Mouse (Mus musculus): ENCODE measurements around the gene Gm20388. TPM values are rescaled to one million over a fixed set of nuclear protein-coding genes. Genes with fewer than 3 reads are reported as not detected.

The Gm20388 gene
- polyA plus RNA-seq, 1 experiment from 2014 or later, result not detected

GRCm38 (mm10) chr8:120307103-120307502, 396.5 kb downstream of the Gm20388 start:
- Histone ChIP-seq H3K9ac (ENCODE audit: low read length) (0 out of 2 replicates have a peak overlapping the region, but pooled peaks have one; percentile 25), H3K4me3 (ENCODE audit: low read depth, low read length) (no peak overlapping the region), H3K4me1 (ENCODE audit: control insufficient read depth, insufficient read depth, low read length) (peaks cover 57% of the 10 kb centered on the region), H3K36me3 (ENCODE audit: control insufficient read depth, insufficient read depth, low read length) (no peaks in the 10 kb centered on the region), H3K27ac (ENCODE audit: low read depth, low read length) (peak overlapping the region; percentile 54), H3K9me3 (ENCODE audit: control insufficient read depth, low read length) (no peaks in the 10 kb centered on the region), H3K4me2 (no peak overlapping the region), H3K27me3 (ENCODE audit: control insufficient read depth, insufficient read depth, low read length) (peaks cover 5% of the 10 kb centered on the region; the same call in 1 of the 2 replicates)
- 2% methylated on average over 16 of the region's 16 CpGs for WGBS
- DNase-seq (ENCODE audit: low spot score, missing footprints) (peak; percentile 93), ATAC-seq (ENCODE audit: low FRiP score) (peak; percentile 34)

- no peak overlapping the region for H3K4me3 ChIP-seq (ENCODE audit: low read depth, low read length)
Observed at GRCm38 (mm10) chr8:120307528-120307927, 396.9 kb downstream of the Gm20388 start.

GRCm38 (mm10) chr8:120308131-120308530, 397.5 kb downstream of the Gm20388 start:
- H3K9me3 ChIP-seq (ENCODE audit: control insufficient read depth, low read length), result no peaks in the 10 kb centered on the region
- 38% methylated on average over 8 of the region's 8 CpGs for WGBS
- peaks cover 54% of the 10 kb centered on the region for H3K4me1 ChIP-seq (ENCODE audit: control insufficient read depth, insufficient read depth, low read length)
- no peak overlapping the region for H3K9ac ChIP-seq (ENCODE audit: low read length)
- H3K27me3 ChIP-seq (ENCODE audit: control insufficient read depth, insufficient read depth, low read length), result peaks cover 5% of the 10 kb centered on the region; the same call in 1 of the 2 replicates
- ATAC-seq (ENCODE audit: low FRiP score) (no peak), DNase-seq (ENCODE audit: low spot score, missing footprints) (no peak)
- no peak overlapping the region for H3K4me3 ChIP-seq (ENCODE audit: low read depth, low read length)
- H3K36me3 ChIP-seq (ENCODE audit: control insufficient read depth, insufficient read depth, low read length), result no peaks in the 10 kb centered on the region
- H3K4me2 ChIP-seq, result no peak overlapping the region
- peak overlapping the region; percentile 84 for H3K27ac ChIP-seq (ENCODE audit: low read depth, low read length)

More at GRCm38 (mm10) chr8:120307528-120307927, 396.9 kb downstream of the Gm20388 start:
- WGBS, result 48% methylated on average over 11 of the region's 11 CpGs
- Histone ChIP-seq H3K9ac (ENCODE audit: low read length) (0 out of 2 replicates have a peak overlapping the region, but pooled peaks have one; percentile 25), H3K4me2 (no peak overlapping the region), H3K27me3 (ENCODE audit: control insufficient read depth, insufficient read depth, low read length) (peaks cover 5% of the 10 kb centered on the region; the same call in 1 of the 2 replicates), H3K9me3 (ENCODE audit: control insufficient read depth, low read length) (no peaks in the 10 kb centered on the region), H3K4me1 (ENCODE audit: control insufficient read depth, insufficient read depth, low read length) (peaks cover 57% of the 10 kb centered on the region), H3K27ac (ENCODE audit: low read depth, low read length) (peak overlapping the region; percentile 54), H3K36me3 (ENCODE audit: control insufficient read depth, insufficient read depth, low read length) (no peaks in the 10 kb centered on the region)
- ATAC-seq (ENCODE audit: low FRiP score), result peak; percentile 10; the same call in 1 of the 2 replicates
- no peak for DNase-seq (ENCODE audit: low spot score, missing footprints)

- Histone ChIP-seq H3K27ac (ENCODE audit: low read depth, low read length) (peak overlapping the region; percentile 84), H3K9me3 (ENCODE audit: control insufficient read depth, low read length) (no peaks in the 10 kb centered on the region), H3K9ac (ENCODE audit: low read length) (peak overlapping the region; percentile 12; the same call in 1 of the 2 replicates), H3K27me3 (ENCODE audit: control insufficient read depth, insufficient read depth, low read length) (peaks cover 5% of the 10 kb centered on the region; the same call in 1 of the 2 replicates), H3K4me2 (no peak overlapping the region), H3K36me3 (ENCODE audit: control insufficient read depth, insufficient read depth, low read length) (no peaks in the 10 kb centered on the region), H3K4me3 (ENCODE audit: low read depth, low read length) (no peak overlapping the region), H3K4me1 (ENCODE audit: control insufficient read depth, insufficient read depth, low read length) (peaks cover 51% of the 10 kb centered on the region)
- DNase-seq (ENCODE audit: low spot score, missing footprints), result no peak
- no peak for ATAC-seq (ENCODE audit: low FRiP score)
- 49% methylated on average over 9 of the region's 9 CpGs for WGBS
Observed at GRCm38 (mm10) chr8:120308553-120308952, 397.9 kb downstream of the Gm20388 start.

- Histone ChIP-seq H3K27ac (ENCODE audit: low read depth, low read length) (peak overlapping the region; percentile 84), H3K9me3 (ENCODE audit: control insufficient read depth, low read length) (no peaks in the 10 kb centered on the region), H3K9ac (ENCODE audit: low read length) (no peak overlapping the region; the same call in 1 of the 2 replicates), H3K4me2 (no peak overlapping the region), H3K27me3 (ENCODE audit: control insufficient read depth, insufficient read depth, low read length) (peaks cover 5% of the 10 kb centered on the region; the same call in 1 of the 2 replicates), H3K4me3 (ENCODE audit: low read depth, low read length) (no peak overlapping the region), H3K4me1 (ENCODE audit: control insufficient read depth, insufficient read depth, low read length) (peaks cover 43% of the 10 kb centered on the region), H3K36me3 (ENCODE audit: control insufficient read depth, insufficient read depth, low read length) (no peaks in the 10 kb centered on the region)
- 23% methylated on average over 18 of the region's 18 CpGs for WGBS
- ATAC-seq (ENCODE audit: low FRiP score) (peak; percentile 86), DNase-seq (ENCODE audit: low spot score, missing footprints) (peak; percentile 96)
Observed at GRCm38 (mm10) chr8:120309326-120309725, 398.7 kb downstream of the Gm20388 start.

- 75% methylated on average over 5 of the region's 5 CpGs for WGBS
- Histone ChIP-seq H3K27me3 (ENCODE audit: control insufficient read depth, insufficient read depth, low read length) (peaks cover 5% of the 10 kb centered on the region; the same call in 1 of the 2 replicates), H3K27ac (ENCODE audit: low read depth, low read length) (peak overlapping the region; percentile 84), H3K36me3 (ENCODE audit: control insufficient read depth, insufficient read depth, low read length) (no peaks in the 10 kb centered on the region), H3K9ac (ENCODE audit: low read length) (no peak overlapping the region), H3K9me3 (ENCODE audit: control insufficient read depth, low read length) (no peaks in the 10 kb centered on the region), H3K4me1 (ENCODE audit: control insufficient read depth, insufficient read depth, low read length) (peaks cover 38% of the 10 kb centered on the region), H3K4me2 (no peak overlapping the region), H3K4me3 (ENCODE audit: low read depth, low read length) (no peak overlapping the region)
- DNase-seq (ENCODE audit: low spot score, missing footprints) (no peak), ATAC-seq (ENCODE audit: low FRiP score) (no peak)
Observed at GRCm38 (mm10) chr8:120310063-120310462, 399.4 kb downstream of the Gm20388 start.

GRCm38 (mm10) chr8:120312452-120312851, 401.8 kb downstream of the Gm20388 start:
- no peak overlapping the region for H3K4me2 ChIP-seq
- no peak for ATAC-seq (ENCODE audit: low FRiP score)
- WGBS, result 87% methylated on average over 4 of the region's 4 CpGs
- peaks cover 30% of the 10 kb centered on the region for H3K4me1 ChIP-seq (ENCODE audit: control insufficient read depth, insufficient read depth, low read length)
- DNase-seq (ENCODE audit: low spot score, missing footprints), result no peak
- no peak overlapping the region for H3K9ac ChIP-seq (ENCODE audit: low read length)
- H3K27me3 ChIP-seq (ENCODE audit: control insufficient read depth, insufficient read depth, low read length), result peaks cover 5% of the 10 kb centered on the region; the same call in 1 of the 2 replicates
- no peak overlapping the region for H3K4me3 ChIP-seq (ENCODE audit: low read depth, low read length)
- H3K27ac ChIP-seq (ENCODE audit: low read depth, low read length), result no peak overlapping the region
- no peaks in the 10 kb centered on the region for H3K36me3 ChIP-seq (ENCODE audit: control insufficient read depth, insufficient read depth, low read length)
- H3K9me3 ChIP-seq (ENCODE audit: control insufficient read depth, low read length), result no peaks in the 10 kb centered on the region

- H3K4me1 ChIP-seq (ENCODE audit: control insufficient read depth, insufficient read depth, low read length), result peaks cover 29% of the 10 kb centered on the region
- no peak overlapping the region for H3K27ac ChIP-seq (ENCODE audit: low read depth, low read length)
- no peaks in the 10 kb centered on the region for H3K9me3 ChIP-seq (ENCODE audit: control insufficient read depth, low read length)
- no peak for DNase-seq (ENCODE audit: low spot score, missing footprints)
- H3K36me3 ChIP-seq (ENCODE audit: control insufficient read depth, insufficient read depth, low read length), result no peaks in the 10 kb centered on the region
- H3K4me3 ChIP-seq (ENCODE audit: low read depth, low read length), result no peak overlapping the region
- no peak overlapping the region for H3K4me2 ChIP-seq
- 0 out of 2 replicates have a peak overlapping the region, but pooled peaks have one; percentile 6 for H3K9ac ChIP-seq (ENCODE audit: low read length)
- no peaks in the 10 kb centered on the region; the same call in 1 of the 2 replicates for H3K27me3 ChIP-seq (ENCODE audit: control insufficient read depth, insufficient read depth, low read length)
- 65% methylated on average over 3 of the region's 3 CpGs for WGBS
- no peak for ATAC-seq (ENCODE audit: low FRiP score)
Observed at GRCm38 (mm10) chr8:120313674-120314073, 403.0 kb downstream of the Gm20388 start.

GRCm38 (mm10) chr8:120314932-120315331, 404.3 kb downstream of the Gm20388 start:
- Histone ChIP-seq H3K4me3 (ENCODE audit: low read depth, low read length) (no peak overlapping the region), H3K9ac (ENCODE audit: low read length) (no peak overlapping the region; the same call in 1 of the 2 replicates), H3K4me1 (ENCODE audit: control insufficient read depth, insufficient read depth, low read length) (peaks cover 17% of the 10 kb centered on the region), H3K4me2 (no peak overlapping the region), H3K27me3 (ENCODE audit: control insufficient read depth, insufficient read depth, low read length) (no peaks in the 10 kb centered on the region), H3K9me3 (ENCODE audit: control insufficient read depth, low read length) (no peaks in the 10 kb centered on the region), H3K36me3 (ENCODE audit: control insufficient read depth, insufficient read depth, low read length) (no peaks in the 10 kb centered on the region), H3K27ac (ENCODE audit: low read depth, low read length) (no peak overlapping the region)
- ATAC-seq (ENCODE audit: low FRiP score), result no peak
- 69% methylated on average over 5 of the region's 5 CpGs for WGBS
- no peak for DNase-seq (ENCODE audit: low spot score, missing footprints)

All from midbrain, embryonic 11.5 days (tissue).